Mouse (Mus musculus): ENCODE data around the gene Mrpl24.

Gene Mrpl24

DNA sequence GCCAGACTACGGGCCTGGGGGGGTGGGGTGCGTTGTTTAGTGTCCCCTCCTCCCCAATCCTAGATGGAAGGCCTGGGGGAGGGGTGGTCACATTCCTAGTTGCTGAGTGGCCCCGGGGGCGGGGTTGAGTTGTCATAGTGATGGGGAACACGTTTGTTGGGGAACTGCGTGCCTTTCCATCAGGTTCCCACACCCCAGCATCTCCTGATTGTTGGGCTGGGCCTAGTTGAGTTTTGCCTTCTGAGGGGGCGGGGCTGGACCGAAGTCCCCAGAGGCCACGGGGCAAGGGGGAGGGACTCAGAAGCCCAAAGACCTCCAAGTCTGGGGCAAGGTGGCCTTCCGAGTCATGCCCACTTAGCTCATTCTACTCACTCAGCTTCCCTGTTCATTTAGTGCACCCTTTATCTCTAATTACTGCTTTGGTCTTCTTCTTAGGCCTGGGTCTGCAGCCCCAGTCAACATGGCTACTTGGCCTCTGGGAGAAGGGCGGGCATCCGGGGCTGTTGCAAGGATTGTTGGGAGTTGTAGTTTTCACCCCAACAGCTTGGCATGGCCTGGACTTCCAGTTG is 8.6 kb upstream of the Mrpl24 start:
- in situ Hi-C loops (cut with MboI, MseI): no loop called here

DNA sequence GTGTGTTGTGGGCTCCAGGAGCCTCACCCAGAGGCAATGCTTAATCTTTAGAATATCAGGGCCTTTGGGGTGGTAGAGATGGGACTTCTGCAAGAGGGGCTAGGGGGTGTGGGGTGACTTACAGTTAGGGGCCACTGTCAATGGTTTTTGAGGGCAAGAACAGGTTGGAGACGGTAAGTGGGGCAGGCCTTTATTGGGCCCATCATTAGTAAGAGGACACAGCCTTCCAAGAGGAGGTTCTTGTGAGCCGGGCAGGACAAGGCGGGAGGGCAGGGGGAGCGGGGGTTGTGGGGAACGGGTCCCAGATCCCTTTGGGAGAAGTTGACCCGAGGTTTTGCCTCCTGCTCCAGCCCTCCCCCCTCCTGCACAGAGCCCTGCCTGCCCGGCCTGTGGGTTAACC is 5.8 kb upstream of the Mrpl24 start:
- in situ Hi-C loops (cut with MboI, MseI): no loop called here

DNA sequence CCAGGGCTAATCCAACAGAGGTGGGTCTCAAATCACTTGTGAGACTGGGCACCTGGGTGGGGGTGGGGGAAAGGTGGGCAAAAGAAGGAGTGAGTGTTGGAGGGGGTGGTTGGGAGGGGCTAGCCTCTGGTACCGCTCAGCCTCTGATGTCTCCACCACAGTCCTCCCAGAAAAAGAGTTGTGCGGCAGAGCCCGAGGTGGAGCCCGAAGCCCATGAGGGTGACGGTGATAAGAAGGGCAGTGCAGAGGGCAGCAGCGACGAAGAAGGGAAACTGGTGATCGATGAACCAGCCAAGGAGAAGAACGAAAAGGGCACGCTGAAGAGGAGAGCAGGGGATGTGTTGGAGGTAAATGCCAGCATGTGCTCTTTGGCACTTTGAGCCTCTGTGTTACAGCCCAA is 5.4 kb upstream of the Mrpl24 start:
- in situ Hi-C loops (cut with MboI, MseI): no loop called here

DNA sequence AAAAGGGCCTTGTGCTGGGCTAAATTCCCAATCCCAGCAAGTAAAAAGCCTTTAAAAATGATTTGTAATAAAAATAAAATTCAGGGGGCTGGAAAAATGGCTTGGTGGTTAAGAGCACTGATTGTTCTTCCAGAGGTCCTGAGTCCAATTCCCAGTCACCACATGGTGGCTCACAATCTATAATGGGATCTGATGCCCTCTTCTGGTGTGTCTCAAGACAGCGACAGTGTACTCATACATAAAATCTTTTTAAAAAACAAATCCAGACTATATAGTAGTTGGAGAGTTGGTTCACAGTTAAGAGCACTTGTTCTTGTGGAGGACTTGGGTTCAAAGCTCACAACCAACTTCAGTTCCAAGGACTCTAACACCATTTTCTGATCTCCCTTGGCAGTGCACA is 2.3 kb upstream of the Mrpl24 start:
- in situ Hi-C loops (cut with MboI, MseI): no loop called here

DNA sequence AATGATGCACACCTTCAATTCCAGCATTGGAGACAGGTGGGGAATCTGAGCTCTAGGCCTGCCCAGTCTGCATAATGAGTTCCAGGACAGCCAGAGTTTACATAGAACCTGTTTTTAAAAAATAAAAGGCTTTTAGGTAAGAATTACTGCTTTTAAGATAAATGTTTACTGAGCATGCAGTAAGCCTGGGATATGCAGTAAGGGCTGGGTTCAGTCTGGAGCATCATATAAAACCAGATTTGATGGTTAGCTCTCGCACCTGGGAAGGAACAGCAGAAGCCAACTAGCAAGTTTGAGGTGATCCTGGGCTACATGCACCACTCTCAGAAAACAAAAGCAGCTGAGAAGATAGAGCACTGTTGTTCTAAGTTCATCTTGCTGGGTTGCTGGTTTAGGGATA is 755 bp upstream of the Mrpl24 start:
- in situ Hi-C loops (cut with MboI, MseI): no loop called here

DNA sequence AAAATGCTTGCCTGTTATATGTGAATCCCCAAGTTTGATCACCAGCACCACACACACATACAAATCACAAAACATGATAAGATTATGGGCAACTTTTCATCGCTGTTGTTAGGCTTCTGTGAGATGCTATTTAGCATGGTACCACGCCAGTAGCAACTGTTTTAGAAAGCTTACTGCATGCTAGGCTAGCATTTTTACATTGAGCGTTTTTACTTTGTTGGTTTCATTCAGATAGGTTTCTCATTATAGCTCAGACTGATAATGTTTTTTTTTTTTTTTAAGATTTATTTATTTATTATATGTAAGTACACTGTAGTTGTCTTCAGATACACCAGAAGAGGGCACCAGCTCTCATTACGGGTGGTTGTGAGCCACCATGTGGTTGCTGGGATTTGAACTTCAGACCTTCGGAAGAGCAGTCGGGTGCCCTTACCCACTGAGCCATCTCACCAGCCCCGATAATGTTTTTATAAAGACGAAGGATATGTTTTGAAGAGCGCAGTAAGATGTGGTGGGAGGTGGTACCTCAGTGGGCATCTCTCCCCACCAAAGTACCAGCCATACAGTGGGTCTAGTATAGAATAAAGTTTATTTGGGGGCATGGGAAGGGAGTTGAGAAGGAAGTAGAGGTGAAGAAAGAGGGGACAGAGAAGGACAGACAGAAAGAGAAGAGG is 1.1 kb downstream of the Mrpl24 start:
- in situ Hi-C loops (cut with MboI, MseI): no loop called here

DNA sequence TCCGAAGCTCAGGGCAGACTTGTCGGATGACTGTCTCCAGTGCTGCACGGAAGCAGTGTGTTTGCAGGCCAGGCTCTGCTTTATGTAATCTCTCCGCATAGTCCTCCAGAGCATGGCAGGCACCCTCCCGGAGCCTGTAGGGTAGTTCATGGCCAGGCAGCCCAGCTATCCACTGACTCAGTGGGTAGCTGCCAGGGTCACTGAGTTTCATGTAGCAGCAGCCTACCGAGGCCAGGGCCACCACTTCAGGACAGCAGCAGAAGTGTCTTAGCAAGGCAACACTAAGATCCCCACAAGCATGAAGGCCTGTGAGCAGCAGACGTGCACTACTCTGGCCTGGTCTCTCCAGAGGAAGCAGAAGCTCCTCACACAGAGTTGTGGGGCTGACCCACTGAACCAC is 5.7 kb downstream of the Mrpl24 start:
- in situ Hi-C loops (cut with MboI, MseI): no loop called here

DNA sequence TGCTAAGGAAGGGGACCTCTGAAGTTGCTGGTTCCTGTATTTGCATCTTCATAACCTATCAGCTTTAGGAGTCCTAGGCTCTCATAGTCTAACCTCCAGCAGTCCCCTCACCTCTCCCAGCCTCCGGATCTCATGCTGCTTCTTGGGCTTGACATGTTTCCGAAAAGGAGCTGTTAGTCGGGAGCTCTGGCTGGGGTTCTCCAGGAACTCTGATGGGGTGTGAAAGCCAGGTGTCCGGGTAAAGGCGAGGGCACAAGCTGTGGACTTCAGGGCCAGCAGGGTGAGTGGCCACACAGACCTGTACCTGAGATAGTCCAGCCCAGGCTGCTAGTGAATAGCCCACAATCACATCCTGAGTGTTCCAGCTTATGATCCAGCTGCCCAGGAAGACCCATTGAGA is 8.1 kb downstream of the Mrpl24 start:
- in situ Hi-C loops (cut with MboI, MseI): no loop called here

DNA sequence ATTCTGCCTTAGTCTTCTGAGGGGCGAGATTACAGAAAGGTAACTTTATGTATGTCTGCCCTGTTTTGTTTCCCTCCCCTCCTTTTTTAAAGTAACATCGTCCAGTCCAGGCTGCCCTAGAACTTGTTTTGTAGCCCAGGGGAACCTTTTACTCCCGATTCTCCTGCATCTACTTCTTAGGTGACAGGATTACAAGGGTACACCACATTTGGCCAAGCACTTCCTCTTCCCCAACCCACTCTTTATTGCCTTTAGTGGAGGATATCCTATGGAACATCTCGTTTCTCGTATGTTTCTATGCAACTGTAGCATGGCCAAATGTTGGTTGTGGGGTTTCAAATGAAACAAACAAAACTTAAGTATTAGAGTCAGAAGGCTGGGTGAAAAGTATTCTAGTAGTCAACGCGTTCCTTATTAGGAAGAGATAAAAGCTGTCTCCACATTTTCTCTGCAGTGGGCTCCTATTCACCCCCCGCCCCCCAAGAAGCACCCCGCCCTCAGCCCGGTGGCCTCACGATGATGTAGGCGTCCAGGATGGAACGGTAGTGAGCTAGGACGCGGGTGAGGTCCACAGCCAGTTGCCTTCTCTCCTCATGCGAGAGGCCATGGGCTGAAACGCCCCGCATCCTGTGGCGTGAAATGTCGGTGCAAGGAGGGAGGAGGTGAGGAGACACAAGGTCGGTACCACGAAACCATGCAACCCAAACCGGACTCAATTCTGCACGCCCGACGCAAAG is 10.2 kb downstream of the Mrpl24 start:
- in situ Hi-C loops (cut with MboI, MseI): no loop called here

DNA sequence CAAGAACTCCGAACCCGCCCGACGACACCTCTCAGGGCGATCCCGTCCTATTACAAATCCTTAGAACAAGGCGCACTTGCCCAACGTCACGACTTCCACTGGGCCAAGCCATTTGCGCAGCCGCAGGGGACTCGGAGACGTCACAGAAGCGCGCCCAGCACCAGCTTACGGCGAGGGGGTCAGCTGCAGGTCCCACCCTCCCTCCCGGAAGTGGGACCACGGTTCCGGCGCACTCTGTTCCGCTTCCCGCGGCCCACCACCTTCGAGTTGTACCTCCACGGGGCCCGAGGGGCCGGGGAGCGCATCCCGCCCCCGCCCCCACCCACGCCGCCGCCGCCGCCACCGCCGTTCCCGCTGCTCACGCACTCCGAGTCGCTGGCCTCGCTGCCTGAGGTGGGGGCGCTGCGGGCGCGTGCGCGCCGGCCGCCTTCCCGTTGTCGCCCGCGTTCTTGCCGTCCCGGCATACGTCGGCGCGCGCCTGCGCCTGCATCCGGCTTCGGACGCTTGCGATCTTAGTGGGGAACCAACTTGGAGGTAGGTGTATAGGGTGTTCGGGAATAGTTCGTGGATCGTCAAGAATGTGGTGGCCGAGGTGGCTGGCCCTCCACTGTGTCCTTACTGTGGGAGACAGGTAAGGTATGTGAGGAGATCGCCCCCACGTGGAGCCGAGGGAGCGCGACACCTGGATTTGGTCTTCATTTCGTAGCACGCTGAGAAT is 10.9 kb downstream of the Mrpl24 start, which contains the start of the genes Isg20l2 and Rrnad1:
TSS of gene Isg20l2 (plus strand) at position 237 of the 718 bp plus-strand sequence.
TSS of gene Rrnad1 (minus strand) at position 640 of the 718 bp plus-strand sequence.
- in situ Hi-C loops (cut with MboI, MseI): no loop called here

DNA sequence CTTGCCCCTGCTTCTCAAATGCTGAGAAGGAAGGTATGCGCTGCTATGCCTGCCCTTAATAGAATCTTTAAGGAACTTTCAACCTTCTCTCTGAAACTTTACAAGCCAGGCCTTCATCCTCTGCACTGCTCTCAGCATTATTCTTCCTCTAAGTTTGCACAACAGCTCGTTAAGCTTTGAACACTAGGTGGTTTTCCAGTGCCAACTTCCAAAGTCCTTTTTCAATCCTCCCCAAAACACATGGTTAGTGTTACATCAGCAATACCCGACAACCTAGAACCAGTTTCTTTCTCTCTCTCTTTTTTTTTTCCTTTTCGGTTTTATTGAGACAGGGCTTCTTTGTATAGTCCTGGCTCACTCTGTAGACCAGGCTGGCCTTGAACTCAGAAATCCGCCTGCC is 14.7 kb downstream of the Mrpl24 start:
- in situ Hi-C loops (cut with MboI, MseI): no loop called here

DNA sequence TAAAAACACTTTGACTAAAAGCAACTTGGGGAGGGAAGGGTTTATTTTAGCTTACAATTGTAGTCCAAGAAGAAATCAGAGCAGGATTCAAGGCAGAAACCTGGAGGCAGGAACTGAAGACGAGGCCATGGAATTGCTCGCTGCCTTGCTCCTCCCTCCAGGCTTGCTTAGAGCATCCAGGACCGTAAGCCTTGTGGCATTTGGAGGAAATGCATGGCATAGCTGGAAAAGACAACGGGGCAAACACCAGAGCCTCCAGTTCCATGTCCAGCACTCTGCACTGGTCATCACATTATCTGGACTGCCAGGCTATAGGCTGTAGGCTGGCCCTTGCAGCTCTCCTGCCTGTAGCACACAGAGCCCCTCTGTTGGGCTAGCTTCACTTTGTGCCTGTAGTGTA is 15.2 kb downstream of the Mrpl24 start:
- in situ Hi-C loops (cut with MboI, MseI): no loop called here

DNA sequence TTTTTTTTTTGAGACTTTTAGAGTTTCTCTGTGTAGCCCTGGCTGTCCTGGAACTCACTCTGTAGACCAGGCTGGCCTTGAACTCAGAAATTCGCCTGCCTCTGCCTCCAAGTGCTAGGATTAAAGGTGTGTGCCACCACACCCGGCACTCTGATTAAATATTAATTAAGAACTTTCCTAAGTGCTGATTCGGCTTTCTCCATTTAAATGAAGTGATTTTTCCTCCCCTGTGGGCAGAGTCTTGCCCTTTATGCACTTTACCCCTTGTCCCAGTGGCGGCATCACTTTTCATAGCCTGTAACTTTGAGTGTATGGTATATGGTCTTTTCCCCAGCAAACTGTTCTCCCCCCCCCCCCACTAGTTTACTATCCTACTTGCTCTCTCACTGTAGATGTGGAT is 15.9 kb downstream of the Mrpl24 start:
- in situ Hi-C loops (cut with MboI, MseI): no loop called here

DNA sequence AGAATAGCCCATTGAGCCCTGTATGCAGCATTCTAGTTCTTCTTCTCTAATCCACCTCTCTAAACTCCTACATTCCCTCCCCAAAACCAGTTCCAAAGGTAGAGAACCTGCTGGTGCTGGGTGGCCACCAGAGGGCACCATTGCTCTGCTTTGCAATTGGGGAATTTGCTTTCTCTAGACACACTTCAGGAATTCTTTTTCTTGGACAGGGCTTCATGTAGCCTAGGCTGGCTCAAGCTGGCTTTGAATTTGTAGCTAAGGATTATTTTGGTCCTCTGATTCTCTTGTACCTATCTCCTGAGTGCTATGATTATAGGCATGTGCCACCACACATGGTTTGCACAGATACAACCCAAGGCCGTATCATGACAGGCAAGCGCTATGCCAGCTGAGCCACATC is 16.5 kb downstream of the Mrpl24 start:
- in situ Hi-C loops (cut with MboI, MseI): no loop called here

DNA sequence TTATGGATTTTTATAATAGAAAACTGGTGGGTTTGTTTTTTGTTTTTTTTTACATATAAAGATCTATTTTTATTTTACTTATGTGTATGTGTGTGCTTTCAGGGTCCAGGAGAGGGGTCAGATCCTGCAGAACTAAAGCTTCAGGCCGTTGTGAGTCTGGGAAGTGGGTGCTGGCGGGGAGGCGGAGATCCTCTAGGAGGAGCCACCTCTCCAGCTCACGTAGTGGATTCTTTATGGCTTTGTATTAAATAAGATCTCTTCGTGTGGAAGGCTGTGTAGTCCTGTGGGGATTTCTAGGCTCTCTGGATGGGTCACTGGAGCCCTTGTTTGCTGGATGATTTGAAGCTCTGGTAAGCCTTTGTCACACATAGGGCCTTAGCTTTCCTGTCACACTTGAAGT is 21.3 kb downstream of the Mrpl24 start:
- in situ Hi-C loops (cut with MboI, MseI): no loop called here

DNA sequence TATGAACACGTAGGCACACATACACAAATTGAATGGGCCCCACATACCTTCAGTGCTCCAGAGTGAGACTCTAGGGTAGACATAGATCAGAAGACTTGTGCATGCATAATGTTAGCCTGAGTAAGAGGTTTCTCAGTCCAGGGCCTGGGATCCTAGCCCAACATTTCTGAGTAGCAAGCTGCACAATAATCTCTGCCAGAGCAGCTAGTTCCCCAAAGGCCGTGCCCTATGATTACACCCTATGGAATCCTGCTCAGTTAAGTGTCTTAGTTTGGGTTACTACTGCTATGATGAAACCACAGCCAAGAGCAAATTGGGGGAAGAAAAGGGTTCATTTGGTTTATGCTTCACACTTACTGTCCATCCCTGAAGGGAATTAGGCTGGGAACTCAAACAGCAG is 23.2 kb downstream of the Mrpl24 start:
- in situ Hi-C loops (cut with MboI, MseI): no loop called here

DNA sequence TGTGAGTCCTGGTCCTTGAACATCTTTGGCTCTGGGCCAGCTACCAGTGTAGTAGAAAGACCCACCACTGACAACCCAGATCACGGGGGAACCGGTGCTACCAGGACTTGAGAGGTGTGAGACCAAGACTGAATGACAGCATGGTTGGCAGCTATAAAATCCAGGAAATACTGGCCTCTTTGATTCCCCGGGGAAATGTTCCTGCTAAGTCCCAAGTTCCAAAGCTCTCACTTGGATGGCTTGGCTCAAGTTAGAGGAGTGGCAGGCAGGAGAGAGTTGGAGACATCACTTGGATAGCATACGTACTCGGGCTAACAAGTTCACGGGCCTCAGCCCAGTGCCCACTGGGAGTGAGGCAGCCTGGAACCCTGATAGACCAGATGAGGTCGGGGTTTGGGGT is 24.3 kb downstream of the Mrpl24 start:
- in situ Hi-C loops (cut with MboI, MseI): no loop called here

DNA sequence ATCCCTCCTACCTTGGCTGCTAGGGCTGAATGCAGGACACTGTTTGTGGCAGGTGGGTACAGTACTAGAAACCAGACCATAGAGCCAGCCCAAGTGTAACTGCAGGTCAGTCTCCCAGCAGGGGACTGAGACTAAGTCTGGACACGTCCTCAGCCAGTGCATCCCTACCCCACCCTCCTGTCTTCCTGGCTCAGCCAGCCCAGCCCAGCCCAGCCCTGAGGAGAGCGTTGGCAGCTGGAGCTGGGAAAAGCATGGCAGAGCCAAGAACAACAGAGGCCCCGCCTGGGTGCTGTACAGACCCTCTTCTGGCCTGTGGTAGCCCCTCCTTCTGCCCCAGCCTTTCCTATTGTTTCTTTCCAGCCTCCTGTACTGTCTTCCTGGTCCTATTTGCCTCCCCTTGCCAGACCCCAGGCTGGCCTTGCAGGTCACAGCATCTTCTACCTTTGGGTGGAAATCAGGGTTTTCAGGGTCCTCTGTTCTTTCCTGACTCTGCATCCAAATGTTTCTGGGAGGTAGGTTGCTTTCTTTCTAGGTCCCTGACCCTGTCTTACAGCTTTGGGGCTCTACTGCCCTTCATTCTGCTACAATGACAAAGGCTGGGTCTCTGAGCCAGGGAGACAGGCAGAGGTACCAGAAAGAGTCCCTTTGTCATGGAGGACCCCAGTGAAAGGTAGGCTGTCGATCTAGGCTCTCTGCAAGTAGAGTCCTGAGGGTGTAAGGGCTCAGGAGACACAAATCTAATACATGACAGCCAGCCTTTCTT is 25.7 kb downstream of the Mrpl24 start:
- in situ Hi-C loops (cut with MboI, MseI): no loop called here

DNA sequence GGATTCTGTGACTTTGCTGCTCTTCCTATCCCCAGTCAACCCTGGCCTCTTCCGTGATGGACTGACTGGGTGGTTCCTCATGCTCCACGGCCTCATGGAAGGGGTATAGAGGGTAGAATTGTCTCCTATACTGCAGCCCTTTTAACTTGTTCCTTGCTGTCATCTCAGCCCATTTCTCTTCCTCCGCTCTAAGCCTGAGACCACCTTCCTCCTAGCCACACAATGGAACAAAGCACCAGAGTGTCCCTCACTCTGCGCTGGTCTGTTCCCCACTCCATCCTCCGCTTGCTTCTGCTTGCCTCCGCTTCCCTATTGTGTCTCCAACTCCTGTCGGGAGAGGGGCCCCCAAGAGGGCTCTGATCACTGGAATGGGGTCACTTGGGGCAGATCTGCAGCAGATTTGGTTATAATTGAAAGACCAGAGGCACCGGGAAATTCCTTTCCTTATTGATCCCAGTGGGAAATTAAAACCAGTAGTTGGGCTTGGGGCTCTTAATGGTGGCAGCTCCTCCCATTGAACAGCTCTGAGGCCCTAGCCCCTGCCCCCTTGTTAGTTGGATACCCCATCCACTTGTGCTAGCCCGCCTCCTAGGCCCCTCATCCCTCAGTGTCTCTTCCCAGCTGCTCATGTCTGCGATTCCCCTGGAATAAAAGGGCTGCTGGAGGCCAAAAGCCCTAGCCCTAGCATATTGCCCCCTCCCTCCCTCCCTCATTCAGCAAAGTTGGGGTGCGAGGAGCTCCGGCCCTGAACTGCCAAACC is 26.7 kb downstream of the Mrpl24 start:
- in situ Hi-C loops (cut with MboI, MseI): no loop called here

DNA sequence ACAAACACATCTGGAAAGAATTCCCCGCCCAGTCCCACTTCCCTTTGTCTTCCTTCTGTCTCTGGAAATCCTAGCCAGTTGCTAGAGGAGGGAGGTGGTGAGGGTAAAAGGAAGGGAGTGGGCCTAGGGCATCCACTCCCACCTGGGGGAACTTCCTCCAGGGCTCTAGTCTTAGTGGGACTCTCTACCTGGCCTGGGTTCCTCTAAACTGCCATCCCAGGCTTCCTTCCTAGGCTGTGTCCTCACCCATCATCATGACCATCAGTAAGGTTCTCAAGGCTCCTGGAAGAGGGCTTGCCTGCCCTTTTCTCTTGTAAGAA is 27.2 kb downstream of the Mrpl24 start:
- in situ Hi-C loops (cut with MboI, MseI): no loop called here
